Mouse (Mus musculus) large intestine, adult 2 months (tissue): ENCODE measurements around the gene Bcat2. TPM values are rescaled to one million over a fixed set of nuclear protein-coding genes. Genes with fewer than 3 reads are reported as not detected.
A peak's percentile ranks its signal among the peaks of the same experiment; 100 is the strongest.

Experiments used
- DNase-seq: peaks from one replicate; pipeline ENCODE4 v3.0.0-alpha.2; 2012; ENCODE audit warnings: low read depth, low spot score
- WGBS: fragments of 180-500 bp; shearing (Covaris S2); methylation state at CpG from one replicate; pipeline ENCODE4 v1.1.7; 2018; 5-methylcytosine and 5-hydroxymethylcytosine counted together
- polyA plus RNA-seq: library from polyadenylated mRNA; depleted of rRNA; stranded (reverse); fragments of >200 nt; gene quantifications from 2 replicates; pipeline ENCODE4 v1.2.3, GENCODE M21; 2012

Gene Bcat2
- polyA plus RNA-seq, 1 experiment, result 40.9 TPM

DNA sequence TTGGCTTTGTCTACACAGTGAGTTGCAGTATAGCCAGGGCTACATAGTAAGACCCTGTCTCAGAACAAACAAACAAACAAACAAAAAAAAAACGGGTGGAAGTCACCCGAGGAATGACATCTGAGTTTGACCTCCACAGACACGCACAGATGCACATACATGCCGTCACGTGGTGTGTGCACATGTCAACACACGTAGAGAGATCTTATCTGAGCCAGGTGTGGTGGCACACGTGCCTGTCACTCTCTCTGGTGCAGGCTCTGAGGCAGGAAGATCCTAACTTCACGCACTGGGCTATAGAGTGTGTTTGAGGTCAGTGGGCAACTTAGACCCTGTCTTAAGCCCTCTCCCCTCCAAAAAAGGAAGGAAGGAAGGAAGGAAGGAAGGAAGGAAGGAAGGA lies 4.0 kb downstream of the Bcat2 start:
- DNase-seq, result no peak
- 34% methylated on average over 8 of the region's 8 CpGs for WGBS

DNA sequence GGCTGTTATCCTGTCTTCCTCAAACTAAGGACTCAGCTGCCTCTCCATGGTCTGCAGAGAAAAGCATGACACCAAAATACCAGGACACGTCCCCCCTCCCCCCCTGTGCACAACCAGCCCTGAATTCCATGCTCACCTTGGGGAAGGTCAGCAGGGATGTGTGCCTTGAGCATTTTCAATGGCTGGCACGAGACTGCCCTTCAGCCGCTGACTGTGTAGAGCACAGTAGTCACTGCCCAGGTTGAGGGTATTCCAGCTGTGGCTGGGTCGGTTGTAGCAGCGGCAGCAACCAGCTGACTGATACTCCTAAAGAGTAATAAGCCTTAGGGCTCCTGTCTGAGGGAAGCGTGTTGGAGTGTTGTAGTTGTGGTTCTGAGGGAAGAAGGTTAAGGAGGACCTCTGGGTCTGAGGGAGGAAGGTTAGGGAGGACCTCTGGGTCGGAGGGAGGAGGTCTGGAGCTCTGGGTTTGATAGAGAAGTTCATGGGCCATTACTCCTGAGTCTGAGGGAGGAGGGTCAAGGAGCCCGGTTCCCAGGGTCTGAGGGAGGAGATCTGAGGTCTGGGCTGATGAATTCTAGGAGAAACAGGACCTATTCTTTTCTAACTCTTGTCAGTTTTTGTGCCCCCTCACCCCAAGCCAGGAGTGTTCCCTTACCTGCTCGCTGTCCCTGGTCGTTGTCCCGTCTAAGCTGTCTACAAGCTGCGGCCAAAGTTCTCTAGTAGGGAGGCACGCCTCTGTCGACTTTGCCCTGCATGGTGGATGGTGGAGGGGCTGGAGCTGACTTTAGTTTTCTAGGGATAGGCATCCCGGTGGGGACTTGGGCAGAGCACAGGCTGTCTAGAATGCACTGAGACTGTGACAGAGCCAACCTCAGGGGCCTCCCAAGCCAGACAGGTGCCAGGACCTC lies 4.8 kb downstream of the Bcat2 start:
- DNase-seq, result no peak
- WGBS, result 34% methylated on average over 15 of the region's 15 CpGs

- no peak for DNase-seq
- WGBS, result 97% methylated on average over 6 of the region's 6 CpGs
Measured at GRCm38 (mm10) chr7:45585923-45586322, 16.0 kb downstream of the Bcat2 start.

DNA sequence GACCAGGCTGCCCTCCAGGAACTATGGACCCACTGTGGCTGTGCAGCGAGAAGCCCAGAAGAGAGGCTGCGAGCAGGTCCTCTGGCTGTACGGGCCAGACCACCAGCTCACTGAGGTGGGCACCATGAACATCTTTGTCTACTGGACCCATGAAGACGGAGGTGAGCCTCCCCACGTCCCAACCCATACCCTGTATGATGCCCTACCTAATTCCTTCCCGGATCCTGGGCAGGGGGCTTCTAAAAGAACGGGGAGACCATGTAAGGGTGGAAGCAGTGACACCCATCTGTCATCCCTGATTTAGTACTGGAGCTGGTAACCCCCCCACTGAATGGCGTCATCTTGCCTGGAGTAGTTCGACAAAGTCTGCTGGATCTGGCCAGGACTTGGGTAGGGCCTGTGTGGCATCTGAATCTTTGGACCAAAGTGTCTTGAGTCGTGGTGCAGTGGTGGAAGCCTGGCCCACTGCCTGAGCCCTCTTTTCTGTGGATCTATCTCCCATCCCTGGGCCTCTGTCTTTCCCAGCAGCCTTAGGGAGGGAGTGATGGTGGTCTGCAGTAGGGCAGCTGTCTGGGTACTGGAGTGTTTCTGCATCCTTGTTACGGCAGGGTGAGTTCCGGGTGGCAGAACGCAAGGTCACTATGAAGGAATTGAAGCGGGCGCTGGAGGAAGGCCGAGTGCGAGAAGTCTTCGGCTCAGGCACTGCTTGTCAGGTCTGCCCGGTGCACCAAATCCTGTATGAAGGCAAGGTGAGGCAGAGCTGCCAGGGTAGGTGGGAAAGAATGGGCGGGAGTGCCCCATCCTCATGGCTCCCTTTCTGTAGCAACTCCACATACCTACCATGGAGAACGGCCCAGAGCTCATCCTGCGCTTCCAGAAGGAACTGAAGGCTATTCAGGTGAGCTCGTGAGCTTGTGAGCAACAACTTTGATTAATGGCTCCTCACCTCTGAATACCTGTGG lies 18.0 kb downstream of the Bcat2 start:
- WGBS, result 93% methylated on average over 23 of the region's 23 CpGs
- no peak for DNase-seq

DNA sequence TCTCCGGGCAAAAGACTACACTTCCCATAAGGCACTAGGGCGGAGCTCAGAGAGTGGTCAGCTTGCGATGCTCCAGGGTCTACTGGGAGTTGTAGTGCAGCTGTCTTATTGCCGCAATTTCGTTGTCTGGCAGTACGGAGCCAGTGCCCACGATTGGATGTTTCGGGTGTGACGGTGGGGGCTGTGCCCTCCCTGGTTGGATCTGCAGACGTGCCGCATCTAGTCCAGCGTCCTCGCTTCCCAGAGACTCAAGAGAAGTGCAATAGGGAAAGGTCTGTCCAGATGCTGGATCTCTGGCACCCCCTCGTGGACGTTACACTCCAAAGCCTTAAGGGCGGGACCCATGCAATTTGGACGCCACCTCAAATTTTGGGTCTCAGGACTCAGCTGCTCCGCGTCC lies 19.2 kb downstream of the Bcat2 start:
- WGBS, result 2% methylated on average over 19 of the region's 19 CpGs
- peak; percentile 90 for DNase-seq

DNA sequence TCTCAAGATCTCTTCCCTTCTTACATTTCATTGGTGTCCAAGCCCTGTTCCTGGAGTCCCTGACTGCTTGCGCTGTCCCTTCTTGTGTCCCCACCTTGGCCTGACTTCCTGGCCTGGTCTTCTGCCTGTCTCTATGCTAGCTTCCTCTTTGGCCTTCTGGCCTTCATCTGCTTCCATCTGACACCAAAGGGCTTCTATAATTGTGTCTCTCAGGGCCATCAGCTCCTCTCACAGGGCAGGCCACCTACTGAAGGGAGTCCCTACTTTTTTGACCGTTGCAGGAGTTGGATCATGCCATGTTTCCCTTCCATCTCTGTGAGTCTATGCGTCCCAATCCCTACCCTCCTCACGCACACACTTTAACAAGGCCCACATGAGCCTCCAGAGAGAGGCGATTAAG lies 19.9 kb downstream of the Bcat2 start:
- no peak for DNase-seq
- 95% methylated on average over 5 of the region's 5 CpGs for WGBS

DNA sequence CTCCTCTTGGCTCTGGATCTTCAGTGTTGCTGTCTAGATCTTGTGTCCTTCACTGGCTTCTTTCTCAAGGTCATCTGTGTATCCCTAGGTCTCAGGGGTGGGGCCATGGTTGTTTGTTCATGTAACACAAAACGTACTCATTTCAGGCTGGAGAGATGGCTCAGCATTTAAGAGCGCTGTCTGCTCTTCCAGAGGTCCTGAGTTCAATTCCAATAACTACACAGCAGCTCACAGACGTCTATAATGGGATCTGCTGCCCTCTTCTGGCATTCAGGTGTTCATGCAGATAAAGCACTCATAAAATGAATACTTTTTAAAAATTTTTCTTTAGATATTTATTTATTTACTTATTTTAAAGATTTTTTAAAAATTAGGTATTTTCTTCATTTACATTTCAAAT lies 20.9 kb downstream of the Bcat2 start:
- no peak for DNase-seq
- 53% methylated on average over 3 of the region's 3 CpGs for WGBS

GRCm38 (mm10) chr7:45591880-45592279 lies 21.9 kb downstream of the Bcat2 start:
- DNase-seq, result no peak
- WGBS, result 68% methylated on average over 7 of the region's 7 CpGs

DNA sequence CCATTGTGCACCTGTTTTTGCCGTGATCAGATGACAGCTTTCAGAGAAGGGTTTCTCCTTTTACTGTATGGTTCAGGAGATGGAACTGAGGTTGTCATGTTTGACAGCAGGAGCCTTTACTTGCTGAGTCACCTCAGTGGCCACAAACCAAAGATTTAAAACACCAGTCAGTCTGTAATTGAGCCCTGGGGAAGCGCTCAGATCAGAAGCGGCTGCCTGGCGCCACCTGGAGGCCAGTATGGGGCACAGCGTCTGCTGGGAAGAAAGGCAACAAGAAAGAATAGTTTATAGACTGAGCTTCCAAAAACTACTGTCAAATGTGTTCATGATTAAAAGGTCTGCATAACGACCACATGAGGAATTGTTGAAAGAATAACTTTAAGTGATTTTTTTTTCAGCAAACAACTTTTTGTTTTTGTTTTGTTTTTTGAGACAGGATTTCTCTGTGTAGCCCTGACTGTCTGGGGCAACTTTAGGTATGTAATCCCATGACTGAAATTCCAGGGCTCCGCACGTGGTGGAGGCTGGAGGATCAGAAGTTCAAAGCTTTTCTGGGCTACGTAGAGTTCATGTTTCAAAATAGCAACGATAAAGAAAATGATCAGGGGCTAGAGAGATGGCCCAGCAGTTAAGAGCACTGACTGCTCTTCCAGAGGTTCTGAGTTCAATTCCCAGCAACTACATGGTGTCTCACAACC lies 23.3 kb downstream of the Bcat2 start:
- 24% methylated on average over 10 of the region's 10 CpGs for WGBS
- no peak for DNase-seq

DNA sequence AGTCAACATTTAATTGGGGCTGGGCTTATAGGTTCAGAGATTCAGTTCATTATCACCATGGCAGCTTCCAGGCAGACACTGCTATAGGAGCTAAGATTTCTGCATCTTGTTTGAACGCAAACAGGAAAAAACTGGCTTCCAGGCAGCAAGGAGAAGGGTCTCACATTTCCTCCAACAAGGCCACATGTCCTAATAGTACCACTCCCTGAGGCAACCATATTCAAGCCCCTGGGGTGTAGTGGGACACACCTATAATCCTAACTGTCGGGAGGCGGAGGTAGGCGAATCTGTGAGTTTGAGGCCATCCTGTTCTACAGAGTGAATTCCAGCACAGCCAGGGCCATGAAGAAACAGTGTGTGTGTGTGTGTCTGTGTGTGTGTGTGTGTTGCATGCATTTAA lies 25.2 kb downstream of the Bcat2 start:
- 81% methylated on average over 4 of the region's 4 CpGs for WGBS
- DNase-seq, result no peak

GRCm38 (mm10) chr7:45596107-45596506 lies 26.2 kb downstream of the Bcat2 start:
- 96% methylated on average over 1 of the region's 1 CpGs for WGBS
- no peak for DNase-seq

DNA sequence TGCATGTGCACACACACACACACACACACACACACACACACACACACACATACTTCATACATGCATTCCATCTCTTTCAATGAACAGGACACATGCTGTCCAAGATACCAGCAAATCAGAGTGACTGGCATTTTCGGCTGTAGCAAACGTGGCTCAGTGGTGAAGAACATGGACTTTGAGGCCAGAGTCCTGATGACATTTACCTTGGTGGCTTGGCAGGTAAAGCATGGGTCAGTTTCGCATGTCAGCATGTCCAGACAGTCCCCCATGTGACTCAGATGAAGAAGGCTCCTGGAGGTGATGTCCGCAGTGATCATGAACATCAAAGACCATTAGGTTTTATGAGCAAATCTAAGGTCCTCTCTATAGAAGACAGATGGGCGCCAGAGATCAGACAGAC lies 27.1 kb downstream of the Bcat2 start:
- WGBS, result 89% methylated on average over 5 of the region's 5 CpGs
- no peak for DNase-seq

DNA sequence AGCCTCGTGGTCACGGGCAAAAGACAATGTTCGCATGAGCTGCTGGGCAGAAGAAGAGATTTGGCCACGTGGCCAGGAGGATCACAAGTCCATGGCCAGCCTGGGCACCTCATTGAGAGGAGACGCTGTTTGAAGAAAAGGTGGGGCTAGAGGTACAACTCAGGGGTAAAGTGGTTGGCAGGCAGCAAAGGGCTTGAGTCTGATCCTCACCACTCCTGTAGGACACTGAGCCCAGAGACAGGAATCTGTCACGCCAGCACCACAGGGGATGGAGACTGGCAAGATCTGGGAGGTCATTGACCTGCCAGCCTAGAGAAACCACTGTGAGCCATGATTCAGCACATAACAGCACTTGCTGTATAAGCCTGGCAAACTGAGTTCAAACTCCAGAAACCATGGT lies 27.6 kb downstream of the Bcat2 start:
- no peak for DNase-seq
- 75% methylated on average over 6 of the region's 6 CpGs for WGBS

GRCm38 (mm10) chr7:45598960-45599879 lies 29.3 kb downstream of the Bcat2 start:
- 29% methylated on average over 18 of the region's 18 CpGs for WGBS
- no peak for DNase-seq

- 44% methylated on average over 9 of the region's 9 CpGs for WGBS
- no peak for DNase-seq
Measured at GRCm38 (mm10) chr7:45605704-45606289, 35.8 kb downstream of the Bcat2 start.

DNA sequence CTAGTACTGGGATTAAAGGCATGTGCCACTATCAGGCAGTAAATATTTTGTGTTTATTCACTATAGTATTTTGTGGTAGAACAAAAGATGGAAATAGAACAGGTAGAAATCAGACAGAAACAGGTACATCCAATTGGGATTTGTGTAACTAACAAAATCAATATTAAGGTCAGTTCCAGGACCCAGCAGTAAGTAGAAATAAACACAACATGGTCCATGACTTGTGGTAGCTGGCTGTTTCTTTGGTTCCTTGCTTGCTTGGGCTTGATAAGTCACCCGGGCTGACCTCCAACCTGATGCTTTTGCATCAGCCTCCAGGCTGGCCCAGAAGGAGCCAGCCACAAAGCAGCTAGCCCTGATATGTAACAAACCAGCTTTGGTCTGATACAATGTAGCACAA lies 39.6 kb downstream of the Bcat2 start:
- DNase-seq, result no peak

DNA sequence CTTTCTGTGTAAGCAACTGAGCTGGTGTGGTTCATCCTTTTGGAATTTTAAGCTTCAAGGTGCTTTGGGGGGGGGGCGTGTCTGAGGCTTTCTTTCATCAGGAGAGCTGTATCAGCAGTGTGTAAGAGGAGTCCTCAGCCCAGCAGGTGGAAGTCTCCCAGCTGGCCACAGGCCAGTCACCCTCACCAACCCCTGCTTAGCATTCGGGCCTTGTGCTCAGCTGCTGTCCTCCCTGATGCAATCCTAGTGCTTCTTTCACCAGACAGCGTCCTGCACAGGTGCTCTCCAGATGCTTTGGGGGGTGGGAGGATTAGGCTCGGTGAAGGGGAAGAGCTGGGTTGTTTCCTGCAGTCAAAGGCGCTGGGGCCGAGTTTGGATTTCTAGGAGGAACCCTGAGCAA lies 46.3 kb downstream of the Bcat2 start:
- WGBS, result 33% methylated on average over 6 of the region's 6 CpGs
- DNase-seq, result no peak

More for the DNA sequence above, 39.6 kb downstream of the Bcat2 start:
- 66% methylated on average over 1 of the region's 1 CpGs for WGBS

- no peak for DNase-seq
Measured at GRCm38 (mm10) chr7:45617042-45617695, 47.2 kb downstream of the Bcat2 start, which contains the start of gene Fut1. Gene Fut1 (plus strand): TSS chr7:45617289.

More at GRCm38 (mm10) chr7:45617042-45617695, 47.2 kb downstream of the Bcat2 start, which contains the start of gene Fut1:
- WGBS, result 4% methylated on average over 31 of the region's 31 CpGs
